Mouse (Mus musculus): ENCODE measurements around the gene Nccrp1.

Nccrp1 gene

DNA sequence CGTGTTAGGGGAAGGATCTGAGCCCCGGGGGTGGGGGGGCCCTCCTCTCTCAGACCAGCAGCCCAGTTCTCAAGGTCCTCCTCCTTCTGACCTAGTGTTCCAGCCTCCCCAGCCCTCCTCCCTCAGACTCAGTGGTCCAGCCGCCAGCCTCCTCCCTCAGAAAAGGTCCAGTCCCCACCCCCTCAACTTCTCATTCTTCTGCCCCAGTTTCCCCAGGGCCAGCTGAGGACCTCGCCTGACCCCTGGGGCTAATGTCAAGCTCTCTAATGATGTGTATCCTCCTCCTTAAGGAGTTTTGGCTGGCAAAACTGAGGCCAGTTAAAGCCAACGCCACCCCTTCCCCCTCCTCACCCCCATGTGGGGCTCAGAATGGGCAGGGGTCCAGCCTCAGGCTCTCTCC lies at the start of gene Nccrp1:
Nccrp1 (minus strand) TSS at position 101 of the 400 bp plus-strand sequence.
- DNase-seq, result no peak

DNA sequence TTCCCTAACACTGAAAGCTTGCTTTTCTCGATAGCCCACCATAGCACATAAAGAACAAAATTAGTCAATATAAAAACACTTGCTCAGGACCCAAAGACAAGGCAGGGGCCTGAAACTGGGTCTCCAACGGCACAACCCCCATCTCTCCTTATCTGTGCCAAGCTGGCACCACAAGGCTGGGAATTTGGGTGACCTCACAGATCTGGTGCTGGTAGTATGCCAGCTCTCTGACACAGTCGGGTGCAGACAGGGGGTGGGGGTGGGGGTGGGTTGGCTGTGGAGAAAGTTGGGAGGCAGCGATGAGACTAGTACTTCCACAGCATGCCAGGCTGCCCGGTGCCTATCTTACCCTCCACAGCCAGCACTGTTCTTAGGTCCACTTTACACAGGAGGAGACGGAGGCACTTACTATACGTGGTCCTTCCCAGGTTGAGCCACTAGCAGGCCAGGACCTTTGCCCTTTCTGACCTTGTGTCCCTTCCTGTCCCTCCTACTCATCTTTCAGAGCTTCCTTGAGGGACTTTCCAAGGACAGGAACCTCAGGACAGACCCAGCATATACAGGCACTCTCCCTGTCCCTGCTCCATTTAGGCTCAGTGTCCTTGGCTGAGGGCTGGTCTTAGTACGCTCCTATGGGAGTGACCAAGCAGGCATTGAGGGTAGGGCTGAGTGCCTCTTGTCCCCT lies 48.8 kb upstream of the Nccrp1 start:
- peak; percentile 45 for DNase-seq

DNA sequence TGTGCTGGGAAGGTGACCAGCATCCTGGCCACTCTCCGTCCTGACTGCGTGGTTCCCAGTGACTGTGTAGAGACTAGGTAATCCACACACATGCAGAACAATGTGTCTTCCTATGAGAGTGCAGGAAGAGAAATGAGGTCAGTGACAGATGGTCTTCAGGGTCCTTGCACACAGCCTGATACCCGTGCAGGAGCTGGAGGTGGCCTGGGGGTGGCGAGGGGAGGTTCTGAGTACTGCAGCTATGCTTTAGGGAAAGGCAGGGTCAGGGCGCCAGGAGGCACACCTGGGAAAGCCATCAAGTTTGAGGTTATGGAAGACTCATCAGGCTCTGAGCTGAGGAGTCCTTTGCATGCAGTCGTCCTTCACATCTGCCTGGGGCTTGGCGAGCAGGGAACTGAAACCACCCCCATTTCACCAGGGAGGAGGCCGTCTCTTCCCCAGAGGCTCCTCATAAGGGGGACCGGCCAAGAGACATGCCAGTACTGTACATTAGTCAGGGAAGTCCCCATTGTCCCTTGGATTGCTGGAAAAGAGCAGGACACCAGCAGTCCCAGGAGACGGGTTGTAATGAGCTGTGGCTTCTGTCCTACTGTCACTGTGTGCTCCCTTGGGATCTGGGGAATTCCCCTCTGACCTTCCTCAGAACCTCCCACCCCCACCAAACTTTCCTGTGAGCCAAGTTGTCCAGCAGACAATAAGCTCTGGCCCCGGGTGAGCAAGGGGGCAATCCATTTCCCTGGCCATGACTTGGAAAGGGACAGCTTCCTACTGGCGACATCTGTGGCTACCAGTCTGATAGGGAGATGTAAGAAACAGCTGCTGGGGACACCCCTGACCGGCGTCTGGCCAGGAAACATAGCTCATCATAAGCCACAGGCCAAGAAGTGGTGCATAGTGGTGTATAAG lies 46.4 kb upstream of the Nccrp1 start:
- DNase-seq, result peak; percentile 52

DNA sequence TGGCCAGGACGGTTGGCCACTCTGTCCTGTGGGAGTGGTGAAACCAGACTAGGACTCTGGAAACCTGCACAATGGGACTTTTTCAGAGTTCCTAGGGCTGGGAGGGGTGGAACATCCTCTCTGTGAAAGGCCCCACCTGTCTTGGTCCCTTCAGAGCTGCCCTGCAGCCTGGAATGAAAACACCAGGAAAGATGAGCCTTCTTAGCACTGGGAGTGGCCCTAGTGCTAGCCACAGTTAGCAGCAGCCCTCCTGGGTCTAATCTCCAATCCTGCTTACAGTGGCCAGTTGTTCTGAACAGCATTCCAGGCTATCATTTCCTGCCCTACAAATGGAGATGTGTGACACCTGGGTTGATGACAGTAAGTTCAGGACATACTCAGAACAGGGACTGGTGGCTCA lies 44.8 kb upstream of the Nccrp1 start:
- DNase-seq, result no peak

DNA sequence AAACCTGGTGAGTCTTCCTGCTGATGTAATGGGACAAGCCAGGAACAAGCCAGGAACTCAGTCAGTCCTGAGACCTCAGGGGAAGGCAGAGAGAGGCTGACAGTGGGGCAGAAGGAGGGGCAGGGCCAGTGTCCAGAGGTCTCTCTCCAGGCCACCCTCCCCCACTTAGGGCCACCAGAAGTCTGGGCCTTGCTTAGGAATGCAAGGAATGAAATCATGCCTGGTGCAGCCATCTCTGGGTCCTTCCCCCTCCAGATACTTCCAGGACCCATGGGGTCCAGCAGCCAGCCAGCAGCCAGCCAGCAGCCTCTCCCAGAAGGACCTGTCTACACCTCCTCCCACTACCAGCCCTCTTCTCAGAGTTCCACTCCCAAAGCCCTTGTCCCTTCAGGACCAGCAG lies 40.6 kb upstream of the Nccrp1 start:
- peak; percentile 60 for DNase-seq

DNA sequence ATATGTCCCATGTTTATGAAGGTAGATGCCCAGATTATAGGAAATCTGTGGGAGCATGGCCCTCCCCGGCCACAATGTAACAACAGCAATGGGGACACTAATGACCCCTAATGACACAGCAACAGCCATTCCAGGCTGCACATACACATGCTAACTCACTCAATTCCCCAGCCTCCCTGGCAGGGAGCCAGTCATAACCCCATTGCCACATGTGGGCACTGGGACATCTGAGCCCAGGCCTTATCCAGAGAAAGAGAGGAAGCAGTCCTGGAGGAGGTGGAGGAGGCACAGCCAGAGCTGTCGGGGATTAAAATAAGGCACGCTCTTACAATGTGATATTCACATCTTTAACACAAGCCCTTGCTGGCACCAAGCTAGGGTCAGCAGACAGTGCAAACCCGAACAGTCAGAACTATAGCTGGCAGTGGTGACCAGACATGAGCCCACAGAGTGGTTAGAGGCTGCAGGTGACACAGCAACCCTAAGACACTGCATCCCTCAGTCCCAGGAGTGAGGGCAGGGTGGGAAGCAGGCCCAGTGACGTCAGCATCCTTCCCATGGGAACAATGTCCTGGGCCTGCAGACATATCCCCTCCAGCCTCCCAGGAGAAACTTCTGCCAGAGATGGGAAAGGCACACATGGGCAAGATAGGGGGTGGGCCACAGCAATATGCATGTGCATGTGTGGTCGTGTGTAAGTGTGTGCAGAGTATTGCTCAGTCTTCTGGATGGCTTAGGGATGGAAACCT lies 39.8 kb upstream of the Nccrp1 start:
- DNase-seq, result no peak

DNA sequence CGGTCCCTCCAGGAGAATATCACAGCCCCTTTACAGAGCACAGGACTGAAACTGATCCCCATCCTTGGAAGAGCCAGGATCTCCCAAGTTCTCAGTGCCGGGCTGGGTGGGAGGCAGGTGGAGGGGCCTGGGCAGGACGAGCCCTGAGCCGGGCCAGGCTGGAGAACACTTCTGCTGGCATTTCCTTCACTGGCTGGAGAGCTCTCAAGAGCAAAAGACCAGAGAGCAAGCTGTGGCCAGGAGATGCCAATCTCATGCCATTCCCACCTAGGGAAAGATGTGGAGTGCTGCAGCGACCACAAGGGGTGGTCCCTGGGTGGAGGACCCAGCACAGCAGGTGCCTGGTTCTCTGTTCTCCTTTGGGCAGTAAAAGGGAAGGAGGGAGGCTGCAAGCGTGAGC lies 37.9 kb upstream of the Nccrp1 start:
- DNase-seq, result no peak

DNA sequence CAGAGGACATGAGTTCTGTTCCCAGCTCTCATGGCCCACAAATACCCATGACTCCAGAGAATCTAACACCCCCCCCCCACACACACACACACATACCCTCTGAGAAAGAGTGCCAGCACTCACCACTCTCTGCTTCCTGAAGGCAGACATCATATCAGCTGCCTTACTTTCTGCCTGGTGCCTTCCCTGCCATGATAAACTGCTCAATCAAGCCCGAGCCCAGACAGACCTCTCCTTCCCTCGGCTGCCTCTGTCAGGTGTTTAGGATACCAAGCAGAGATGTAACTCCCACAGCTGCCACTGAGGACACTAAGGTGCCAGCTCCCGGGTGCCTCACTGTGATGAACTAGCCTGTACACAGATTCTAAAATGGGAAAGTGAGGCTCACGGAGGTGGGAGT lies 37.4 kb upstream of the Nccrp1 start:
- DNase-seq, result no peak

DNA sequence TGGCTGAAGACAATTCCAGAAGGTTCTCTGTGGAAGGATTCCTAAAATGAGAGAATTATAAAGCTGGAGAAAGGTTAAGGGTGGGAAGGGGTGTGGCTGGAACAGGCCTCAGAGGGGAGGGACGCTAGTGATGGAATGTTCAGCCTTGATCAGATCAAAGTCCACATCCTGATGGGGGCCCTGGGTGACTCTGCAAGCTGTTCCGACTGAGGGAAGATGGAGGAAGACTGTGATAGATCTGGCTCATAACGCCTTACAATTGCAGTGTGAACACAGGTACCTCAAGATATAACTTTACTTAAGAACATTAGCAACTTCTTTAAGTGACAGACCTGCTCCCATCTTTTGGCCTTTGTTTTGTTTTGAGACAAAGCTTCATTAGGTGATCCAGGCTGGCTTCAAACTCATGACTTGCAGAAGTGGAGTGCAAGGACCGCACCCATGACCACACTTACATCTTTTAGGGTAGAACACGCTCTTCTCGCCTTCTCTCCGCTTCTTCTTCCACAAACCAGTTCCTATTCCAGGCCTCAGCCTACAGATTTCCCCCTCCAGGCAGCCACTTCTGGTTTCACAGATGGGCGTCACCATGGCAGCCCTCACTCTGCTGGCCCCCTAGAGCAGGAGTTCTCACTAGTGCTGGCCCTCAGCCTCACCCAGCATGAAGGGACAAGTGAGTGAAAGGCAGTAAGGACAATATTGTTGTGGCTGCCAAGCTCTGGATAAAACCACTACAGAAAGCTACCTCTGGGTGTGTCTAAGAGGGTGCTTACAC lies 36.7 kb upstream of the Nccrp1 start:
- no peak for DNase-seq

DNA sequence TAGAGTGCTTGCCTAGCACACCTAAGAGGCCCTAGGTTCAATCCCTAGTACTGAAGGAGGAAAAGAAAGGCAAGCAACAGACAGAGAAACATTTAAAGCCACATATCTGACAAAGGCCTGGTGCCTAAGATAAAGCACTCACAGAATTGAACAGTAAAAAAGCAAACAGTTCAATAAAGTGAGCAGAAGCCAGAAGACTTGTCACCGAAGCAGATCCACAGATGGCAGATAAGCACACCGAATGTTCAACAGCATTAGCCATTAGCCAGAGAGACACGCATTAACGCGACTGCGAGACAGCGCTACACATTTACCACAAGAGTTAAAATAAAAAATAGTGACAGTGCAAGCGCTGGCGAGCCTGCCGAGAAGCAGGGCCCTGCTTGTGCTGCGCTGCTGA lies 35.8 kb upstream of the Nccrp1 start:
- no peak for DNase-seq

DNA sequence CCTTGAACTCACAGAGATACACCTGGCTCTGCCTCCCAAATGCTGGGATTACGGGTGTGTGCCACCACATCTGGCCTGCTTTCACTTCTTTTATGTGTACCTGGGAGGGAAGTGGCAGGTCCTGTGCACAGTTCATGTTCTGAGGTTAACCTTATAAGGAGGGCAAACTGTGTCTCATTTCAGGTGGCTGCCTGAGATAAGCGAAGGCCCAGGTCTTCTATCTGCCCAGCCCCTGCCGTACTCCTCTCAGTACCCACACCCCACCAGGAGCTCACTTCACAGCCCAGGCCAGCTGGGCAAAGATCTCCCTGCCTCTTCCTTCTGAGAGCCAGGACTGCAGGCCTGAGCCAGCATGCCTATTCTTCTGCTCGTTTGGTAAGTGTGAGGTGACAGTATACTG lies 34.7 kb upstream of the Nccrp1 start:
- DNase-seq, result no peak

DNA sequence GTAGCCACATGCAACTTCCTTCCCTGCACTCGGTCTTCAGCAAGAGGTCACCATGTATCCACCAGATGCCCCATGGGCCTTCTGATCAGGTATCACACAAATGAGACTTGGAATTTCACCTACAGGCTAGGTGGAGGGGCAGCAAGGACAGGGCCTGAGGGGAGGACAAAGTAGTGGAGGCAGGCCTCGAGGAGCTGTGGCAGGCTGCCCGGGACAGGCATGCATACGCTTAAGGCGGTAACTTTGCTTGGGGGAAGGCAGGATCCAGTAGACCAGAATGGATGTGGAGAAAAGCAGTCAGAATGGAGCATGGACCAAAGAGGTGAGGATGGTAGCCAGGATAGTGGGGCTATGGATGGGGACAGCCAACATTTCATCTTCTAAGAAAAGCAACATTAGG lies 32.8 kb upstream of the Nccrp1 start:
- no peak for DNase-seq

DNA sequence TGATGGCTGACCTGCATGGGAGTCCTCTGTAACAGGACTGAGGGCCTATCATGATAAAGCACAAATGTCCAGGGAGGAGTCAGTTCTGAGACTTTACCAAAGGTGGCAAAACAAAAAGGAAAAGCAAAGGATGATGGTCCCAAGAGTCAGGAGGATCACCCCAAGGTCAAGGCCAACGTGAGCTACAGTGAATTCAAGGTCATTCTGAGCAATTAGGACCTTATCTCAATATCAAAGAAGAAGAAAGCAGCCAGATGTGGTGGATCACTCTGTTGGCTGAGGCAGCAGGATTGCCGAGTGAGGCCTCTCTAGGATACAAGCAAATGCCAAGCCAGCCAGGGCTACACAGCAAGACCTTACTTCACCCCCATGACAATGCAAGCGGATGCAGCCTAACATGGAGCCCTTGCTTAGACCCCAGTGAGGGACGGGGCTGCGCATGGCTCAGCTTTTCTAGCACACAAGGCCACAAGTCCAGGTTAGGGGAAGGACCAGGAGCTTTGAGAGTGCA lies 31.5 kb upstream of the Nccrp1 start:
- no peak for DNase-seq

DNA sequence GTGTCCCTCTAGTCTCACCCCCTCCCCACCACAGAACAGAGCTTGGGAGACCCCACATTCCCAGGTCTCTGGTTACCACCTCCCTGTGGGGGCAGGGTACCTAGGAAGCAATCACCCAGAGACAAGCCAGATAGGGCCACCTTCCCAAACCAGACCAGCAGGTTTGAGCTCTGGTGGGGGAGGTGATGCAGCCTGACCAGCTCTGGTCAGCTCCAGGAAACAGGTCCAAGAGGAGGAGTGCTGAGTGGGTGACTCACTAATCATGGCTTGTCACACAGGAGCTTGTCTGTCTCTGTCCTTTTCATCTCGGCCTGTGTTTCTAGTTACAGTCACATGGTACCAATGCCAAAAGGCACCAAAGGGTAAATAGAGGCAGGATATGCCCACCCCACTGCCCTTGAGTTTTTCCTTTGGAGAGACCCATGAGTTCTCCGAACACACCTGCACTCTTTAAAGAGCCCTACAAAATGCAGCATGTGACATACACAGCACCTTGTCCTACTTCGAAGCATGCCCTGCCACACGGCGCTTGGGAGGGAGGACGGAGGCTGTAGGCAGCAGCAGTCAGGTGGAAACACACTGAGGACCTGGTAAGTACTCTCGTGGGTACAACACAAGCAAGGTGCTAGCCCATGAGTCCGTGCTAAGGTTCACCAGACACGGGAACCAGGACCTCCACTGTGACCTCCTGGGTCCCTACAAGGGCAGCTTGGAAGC lies 30.9 kb upstream of the Nccrp1 start:
- peak; percentile 74 for DNase-seq

DNA sequence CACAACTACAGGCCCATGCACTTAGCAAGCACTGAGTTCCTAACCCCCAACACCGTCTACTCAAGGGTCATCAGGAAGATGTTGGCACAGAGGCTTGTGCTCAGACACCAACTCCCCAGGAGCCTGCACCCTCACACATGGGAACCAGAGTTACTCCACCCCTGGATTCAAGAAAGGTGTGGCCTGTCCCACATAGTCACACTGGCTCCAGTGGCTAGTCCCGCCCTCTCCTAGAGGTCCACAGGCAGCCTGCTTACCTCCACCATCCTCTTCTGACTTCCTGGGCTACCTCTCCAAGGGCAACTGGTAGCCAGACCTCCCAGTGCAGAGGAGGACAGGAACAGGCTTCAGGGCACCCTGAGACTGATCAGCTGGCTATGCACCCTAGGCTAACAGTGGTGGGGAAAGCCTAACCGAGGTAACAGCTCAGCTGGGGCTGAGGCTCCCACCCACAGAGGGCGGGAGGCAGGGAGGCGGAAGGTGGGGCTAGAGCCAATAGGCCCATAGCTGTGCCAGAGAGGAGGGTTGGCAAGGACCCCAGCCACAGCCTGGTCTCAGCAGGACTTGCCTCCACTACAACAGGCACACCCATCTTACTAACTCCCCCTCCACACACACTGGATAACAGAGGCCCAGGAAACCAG lies 29.3 kb upstream of the Nccrp1 start:
- peak; percentile 64 for DNase-seq

DNA sequence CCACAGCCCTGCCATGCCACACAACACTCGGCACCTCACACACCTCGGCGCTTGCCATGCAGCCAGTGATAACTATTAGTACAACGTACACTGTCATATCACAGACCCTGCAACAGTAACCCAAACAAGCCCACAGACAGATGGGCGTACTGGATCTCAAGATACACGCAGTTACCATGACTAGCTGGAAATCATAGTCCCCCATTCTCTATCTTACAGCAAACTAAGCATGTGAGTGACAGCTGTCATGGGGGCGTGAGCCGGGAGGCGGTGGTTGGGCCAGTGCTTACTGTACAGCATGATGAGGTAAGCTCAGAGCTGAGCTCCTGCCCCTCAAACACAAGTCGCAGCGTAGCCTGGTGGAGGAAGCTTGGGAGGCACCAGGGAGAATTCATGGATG lies 28.5 kb upstream of the Nccrp1 start:
- DNase-seq, result no peak

DNA sequence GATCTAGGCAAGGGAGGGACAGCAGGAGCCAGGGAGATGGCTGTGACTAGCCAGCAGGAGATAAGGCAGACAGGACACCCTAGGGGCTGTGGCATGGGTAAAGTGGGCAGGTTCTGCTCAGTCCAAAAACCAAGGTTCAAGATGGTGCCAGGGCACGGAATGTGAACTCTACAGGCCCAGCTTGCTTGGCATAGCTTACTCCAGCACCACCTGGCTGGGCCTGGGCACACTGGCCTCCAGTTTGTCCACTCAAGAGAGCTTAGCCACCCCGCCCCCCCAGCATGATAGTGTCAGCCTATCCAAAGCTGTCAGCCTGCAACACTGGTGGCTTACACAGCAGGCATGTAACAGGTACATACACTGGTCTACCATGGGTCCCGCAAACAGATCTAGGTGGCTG lies 26.2 kb upstream of the Nccrp1 start:
- DNase-seq, result no peak

DNA sequence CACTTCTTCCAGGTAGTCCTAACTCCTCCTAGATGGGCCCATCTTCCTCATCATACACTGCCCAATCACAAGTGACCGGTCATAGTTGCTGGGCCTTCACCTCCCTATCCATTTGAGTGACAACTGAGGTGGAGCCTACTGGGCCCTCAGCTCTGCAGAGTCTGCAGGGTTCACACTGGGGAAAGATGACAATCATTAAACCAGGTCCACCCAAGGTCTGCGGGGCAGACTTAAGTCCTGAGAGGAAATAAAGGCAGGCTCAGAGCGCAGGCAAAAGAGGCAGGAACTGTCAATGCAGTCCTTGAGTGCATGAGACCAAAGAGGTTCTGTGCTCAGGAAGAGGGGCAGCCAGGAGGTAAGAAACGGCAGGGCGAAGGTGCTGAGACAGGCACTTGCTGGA lies 25.6 kb upstream of the Nccrp1 start:
- peak; percentile 50 for DNase-seq

DNA sequence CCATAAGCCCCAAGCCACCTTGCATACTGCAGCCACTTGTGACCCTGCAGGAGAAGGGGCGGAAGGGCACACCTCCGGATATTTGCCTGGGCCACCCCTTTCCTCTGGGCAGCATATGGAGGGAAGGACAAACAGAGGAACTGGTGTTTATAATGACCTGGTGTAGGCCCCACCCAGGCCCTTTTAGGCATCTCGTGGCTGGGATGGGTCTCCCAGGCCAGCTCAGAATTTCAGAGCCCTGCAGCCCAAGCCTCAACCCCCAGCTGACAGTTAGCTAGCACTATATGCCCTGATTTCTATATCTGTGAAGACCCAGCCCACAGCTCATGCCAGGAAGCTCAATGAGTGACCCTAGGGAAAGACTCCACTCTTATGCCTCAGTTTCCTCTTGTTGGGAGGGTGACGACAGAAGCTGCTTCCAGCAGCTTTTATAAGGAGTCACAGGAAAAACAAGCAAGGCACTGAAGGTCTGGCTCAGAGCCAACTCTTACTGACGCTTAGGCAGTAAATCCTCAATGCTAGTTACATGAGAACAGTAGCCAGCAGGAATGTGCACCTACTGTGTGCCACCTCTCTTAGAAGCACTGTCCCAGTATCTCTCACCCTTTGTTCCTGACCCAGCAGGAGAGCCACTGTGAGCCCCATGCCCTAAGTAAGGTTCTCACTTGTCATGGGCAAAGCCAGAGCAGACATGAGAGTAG lies 24.1 kb upstream of the Nccrp1 start:
- DNase-seq, result peak; percentile 54

DNA sequence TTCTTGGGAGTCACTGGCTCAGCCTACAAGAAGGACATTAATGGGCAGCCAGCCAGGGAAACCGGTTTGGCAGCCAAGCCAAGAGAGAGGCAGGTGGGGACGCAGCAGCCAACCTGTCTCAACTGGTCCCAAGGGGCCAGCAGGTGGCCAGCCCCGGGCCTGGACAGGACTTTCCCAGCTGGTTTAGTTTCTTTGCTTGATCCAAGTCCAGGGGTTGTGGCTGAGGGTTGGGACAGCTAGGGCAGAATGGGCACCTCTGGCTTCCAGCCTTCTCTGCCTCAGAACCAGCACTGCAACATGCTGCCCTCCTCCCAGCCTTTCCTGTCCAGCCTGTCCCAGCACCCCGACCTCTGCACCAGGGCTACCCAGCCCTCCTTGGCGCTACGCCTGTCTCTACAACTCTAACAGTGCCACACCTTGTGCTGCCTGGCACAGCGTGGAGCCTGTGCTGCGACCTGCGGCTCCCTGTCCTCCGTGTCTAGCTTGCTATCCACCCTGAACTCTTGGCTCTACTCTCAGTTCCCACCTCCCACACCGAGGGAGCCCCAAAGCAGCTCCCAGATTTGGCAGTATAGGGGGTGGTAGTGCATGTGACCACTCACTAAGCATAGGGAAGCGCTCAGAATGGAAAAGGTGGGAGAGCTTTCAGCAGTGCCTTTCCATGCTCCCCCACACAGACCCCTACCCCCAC lies 23.4 kb upstream of the Nccrp1 start:
- peak; percentile 95 for DNase-seq
